Mouse (Mus musculus) T-helper 17 cell (primary cell): ENCODE results near the gene Pabpc1l.

Source experiments
- in situ Hi-C, 2 experiments: fragments of 300-600 bp; cut with MboI, MseI; formaldehyde crosslinking; loops; 1 replicate in 1 of 2; 2 replicates in 1 of 2; pipeline ENCODE4 v1.15.1; 2025; ENCODE audit warnings: high pct_unique_total_duplicates in 2 of 2

The Pabpc1l gene

DNA sequence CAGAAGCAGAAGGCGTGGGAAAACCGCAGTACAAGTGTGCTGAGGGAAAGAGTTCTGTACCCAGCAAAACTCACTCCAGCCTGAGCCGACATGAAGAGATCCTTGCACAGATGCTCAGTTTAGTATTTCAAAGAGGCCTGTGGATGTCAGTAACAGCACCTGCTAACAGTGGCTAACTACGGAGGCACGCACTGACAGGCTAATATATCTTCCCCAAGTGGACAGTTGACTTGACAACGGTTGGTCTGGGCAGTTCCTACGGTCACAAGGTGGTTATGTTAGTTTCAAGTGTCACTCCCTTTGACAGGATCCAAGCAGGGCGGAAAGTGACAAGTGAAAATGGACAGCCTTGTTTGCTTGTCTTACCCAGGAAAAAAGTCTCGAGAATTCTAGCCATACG is 56.9 kb downstream of the Pabpc1l start:
- in situ Hi-C loops = loop anchor here (25.0 kb wide), 3 partner anchors 680 to 1955 kb away; partner anchors contain the start of genes Ncoa3 (in 1 of the 2) and Ube2c (in 1 of the 2)

DNA sequence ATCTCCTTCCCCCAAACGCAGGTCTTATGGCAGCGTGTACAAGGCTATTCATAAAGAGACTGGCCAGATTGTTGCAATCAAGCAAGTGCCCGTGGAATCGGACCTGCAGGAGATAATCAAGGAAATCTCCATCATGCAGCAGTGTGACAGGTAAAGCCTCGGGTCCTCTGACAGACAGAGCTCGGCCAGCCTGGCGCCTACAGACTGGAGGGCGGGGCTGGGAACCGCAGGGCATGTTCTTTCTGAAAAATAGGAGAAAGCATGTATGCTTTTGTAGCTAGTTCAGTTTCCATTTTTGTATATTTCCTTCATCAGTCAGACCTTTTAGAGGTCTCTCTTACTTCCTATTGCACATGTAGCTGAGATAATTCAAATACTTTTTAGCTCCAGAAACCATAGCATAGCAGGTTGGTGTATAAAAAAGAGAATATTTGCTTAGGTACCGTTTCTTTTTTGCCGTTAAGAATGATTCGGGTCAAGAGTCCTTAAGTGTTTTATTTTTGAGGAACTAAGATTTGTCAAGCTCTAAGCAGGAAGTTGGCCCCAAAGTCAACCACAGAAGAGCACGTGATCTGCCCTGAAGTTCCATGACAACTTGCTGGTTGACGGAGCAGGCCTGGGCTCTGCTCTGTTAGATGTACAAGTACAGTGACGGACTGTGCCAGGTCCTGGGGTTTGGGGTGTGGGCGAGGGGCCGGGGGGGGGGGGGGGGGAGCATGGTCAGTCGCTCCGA is 58.5 kb downstream of the Pabpc1l start:
- in situ Hi-C loops = loop anchor here (25.0 kb wide), 3 partner anchors 679 to 1954 kb away; partner anchors contain the start of genes Ncoa3 (in 1 of the 2) and Ube2c (in 1 of the 2)

DNA sequence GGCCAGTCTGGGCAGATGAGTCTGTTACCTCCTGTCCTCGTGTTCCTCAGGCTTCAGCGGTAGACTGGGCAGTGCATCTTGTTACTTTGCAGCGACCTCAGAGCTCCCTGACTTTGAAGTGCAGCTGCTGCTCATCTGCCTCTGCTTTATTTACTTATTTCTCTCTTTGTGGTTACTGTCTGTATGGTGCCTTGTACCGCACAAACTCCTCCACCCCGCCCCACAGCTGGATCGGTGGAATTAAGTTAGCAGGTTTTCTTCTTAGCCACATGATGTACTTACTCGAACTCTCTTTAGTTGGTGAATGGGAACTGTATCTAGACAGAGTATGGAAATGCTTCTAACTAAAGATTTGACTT is 59.1 kb downstream of the Pabpc1l start:
- in situ Hi-C loops = loop anchor here (25.0 kb wide), 3 partner anchors 678 to 1953 kb away; partner anchors contain the start of genes Ncoa3 (in 1 of the 2) and Ube2c (in 1 of the 2)

DNA sequence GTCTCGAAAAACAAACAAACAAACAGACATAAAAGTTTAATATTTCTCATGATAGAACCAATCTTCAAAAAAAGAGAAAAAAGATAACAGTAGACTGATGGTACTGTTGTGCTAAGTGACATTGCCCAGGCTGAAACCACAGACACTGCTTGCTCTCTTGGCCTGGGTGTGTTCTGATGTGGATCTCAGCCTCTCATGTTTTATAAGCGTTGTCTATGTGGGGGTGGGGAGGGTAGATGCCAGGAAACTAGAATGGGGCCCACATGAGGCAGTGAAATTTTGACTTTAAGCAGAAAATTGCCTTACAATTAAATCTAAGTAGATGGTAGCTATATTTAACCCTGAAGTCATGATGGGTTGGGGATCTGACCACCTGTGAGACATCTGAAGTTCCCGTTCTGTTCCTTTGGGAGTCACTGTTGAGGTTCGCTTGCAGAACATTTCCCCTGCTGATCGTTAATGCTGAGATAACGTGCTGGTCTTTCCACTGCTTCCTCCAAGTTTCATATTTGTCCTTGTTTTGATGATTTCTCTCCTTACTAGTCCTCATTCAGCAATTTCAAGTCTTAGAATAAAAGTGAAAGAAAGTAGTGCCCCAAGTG is 62.3 kb downstream of the Pabpc1l start:
- in situ Hi-C loops = loop anchor here (25.0 kb wide), 3 partner anchors 675 to 1950 kb away; partner anchors contain the start of genes Ncoa3 (in 1 of the 2) and Ube2c (in 1 of the 2)

DNA sequence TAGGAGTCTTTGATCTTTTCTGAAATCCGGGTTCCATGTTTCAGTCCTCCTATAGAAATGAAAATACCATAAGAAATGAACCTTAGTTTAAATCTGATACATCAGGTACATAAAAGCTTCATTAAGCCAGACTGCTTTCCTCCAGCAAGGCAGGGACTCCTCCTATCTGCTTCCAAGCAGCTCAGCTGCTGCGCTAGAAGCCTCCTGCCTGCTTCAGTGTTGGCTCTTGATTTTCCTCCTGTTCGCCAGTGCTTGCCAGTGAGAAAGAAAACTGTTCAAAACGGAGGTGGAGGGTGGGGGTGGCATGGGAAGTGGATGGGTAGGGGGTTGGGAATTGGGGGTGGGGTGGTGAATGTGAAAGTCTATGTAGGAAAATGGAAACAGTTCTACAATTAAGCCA is 64.3 kb downstream of the Pabpc1l start:
- in situ Hi-C loops = loop anchor here (25.0 kb wide), 3 partner anchors 673 to 1948 kb away; partner anchors contain the start of genes Ncoa3 (in 1 of the 2) and Ube2c (in 1 of the 2)

DNA sequence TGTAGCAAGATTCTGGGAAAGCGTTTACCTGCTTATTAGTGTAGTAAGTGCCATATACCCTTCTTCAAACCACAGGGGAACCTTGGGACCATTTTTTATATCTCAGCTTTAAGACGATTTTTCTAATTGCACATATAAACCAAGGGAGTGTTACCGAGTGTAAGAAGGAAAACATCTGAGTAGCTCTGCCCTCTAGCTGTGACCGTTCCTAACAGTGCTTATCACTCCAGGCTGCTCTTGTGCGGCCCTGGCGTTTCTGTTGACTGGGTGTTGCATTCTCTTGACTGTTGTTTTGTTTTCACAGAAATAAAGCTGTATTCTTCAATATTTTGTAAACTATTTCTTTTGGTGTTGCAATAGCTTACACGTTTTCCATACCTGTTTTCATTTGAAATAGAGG is 68.9 kb downstream of the Pabpc1l start:
- in situ Hi-C loops = loop anchor here (25.0 kb wide), 3 partner anchors 668 to 1943 kb away; partner anchors contain the start of genes Ncoa3 (in 1 of the 2) and Ube2c (in 1 of the 2)

DNA sequence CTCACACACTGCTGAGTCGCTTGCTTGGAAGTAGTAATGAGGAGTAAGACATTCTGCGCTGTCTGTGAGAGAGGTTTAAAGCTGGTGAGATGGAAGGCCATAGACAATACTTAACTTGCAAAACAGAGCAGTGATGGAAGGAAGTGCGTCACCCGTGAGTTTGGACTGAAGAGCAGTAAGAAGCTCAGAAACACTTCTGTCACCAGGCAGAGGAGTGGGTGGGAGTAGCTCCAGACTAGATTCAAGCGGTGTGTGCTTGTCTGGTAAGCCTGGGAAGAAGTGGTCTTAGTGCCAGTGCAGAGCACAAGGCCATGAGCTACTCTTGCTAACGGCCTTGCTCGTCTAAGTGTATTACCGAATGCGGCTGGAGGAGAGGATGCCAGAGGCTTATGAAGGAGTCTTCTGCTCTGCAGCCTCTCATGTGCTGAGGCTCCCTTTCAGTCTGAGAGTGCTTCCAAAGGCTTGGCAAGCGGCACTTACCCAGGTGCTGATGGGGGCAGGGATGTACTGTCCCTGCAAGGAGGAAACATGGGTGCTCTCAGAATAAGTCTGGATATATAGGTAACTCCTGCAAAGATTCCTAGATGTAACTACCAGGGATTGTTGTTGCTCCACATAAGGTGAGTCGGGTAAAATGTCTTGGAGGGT is 73.5 kb downstream of the Pabpc1l start:
- in situ Hi-C loops = loop anchor here (25.0 kb wide), 3 partner anchors 664 to 1939 kb away; partner anchors contain the start of genes Ncoa3 (in 1 of the 2) and Ube2c (in 1 of the 2)
